Mouse (Mus musculus) bone marrow, adult 2 months (tissue): ENCODE measurements around the gene Stx1b.

Source experiments
- CTCF ChIP-seq: fragments of 200-500 bp; IDR thresholded peaks from 2 replicates; pipeline ENCODE4 v1.5.1; 2011; ENCODE audit warnings: low read length, control low read depth; ENCODE audit not compliant: control insufficient read depth, insufficient read depth
- POLR2A ChIP-seq: fragments of 200-500 bp; IDR thresholded peaks from 2 replicates; pipeline ENCODE4 v1.6.1; 2011; ENCODE audit warnings: low read depth, mild to moderate bottlenecking, control low read depth, low read length, borderline replicate concordance; ENCODE audit not compliant: control insufficient read depth

DNA sequence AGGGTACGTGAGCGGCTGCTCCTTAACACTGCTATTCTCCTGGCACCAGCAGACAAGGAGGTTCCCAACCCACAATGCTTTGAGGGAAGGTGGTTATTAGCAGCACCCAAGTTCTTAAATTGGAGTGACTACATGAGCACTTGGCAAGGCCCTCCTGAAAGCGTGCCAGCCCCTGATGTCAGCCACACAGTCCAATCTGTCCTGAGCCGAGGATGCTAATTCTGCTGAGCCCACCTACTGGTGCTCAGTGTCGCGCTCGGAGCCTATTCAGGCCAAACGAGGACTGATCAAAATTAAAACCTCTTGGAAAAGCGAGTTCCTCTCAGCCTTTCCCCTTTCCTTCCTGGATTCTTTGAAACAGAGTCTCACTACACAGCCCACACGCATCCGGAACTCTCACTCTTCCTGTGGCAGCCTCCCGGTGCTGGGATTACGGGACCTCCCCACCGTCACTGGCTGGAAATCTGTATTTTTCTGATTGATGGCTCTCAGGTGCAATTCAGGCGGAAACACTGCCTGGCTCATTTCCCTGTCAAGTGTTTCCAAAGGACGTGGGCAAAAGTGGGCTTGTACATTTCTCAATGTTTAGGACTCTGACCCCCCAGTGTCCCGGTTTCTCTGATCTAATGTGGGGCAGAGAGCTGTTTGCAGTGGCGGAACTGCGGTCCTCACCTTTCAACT is 10.0 kb downstream of the Stx1b start:
- no peak for TF ChIP-seq CTCF
- no peak for TF ChIP-seq POLR2A
